Mouse (Mus musculus) heart, embryonic 12.5 days (tissue): Measurements from ENCODE around the gene Amz1. TPM values are rescaled to one million over a fixed set of nuclear protein-coding genes. Genes with fewer than 3 reads are reported as not detected.
A peak's percentile ranks its signal among the peaks of the same experiment; 100 is the strongest.

ENCODE experiments used
- ATAC-seq: fragments of 200-750 bp; cut with Nextera tagmentation; 2 replicates; pipeline ENCODE4 v1.8.0; 2017; ENCODE audit warnings: moderate TSS enrichment, moderate library complexity; ENCODE audit not compliant: insufficient number of reproducible peaks, low FRiP score
- H3K27ac ChIP-seq: fragments of 300-500 bp; sonication (generic); 2 replicates; pipeline ENCODE4 v1.5.1; 2016; ENCODE audit warnings: mild to moderate bottlenecking, moderate library complexity; ENCODE audit not compliant: poor library complexity, severe bottlenecking
- H3K27me3 ChIP-seq: fragments of 300-500 bp; sonication (generic); replicated peaks from 2 replicates; pipeline ENCODE4 v1.6.1; 2016; ENCODE audit warnings: mild to moderate bottlenecking, moderate library complexity
- H3K36me3 ChIP-seq: fragments of 300-500 bp; sonication (generic); 2 replicates; pipeline ENCODE4 v1.6.1; 2016; ENCODE audit warnings: mild to moderate bottlenecking, moderate library complexity
- H3K4me1 ChIP-seq: fragments of 300-500 bp; sonication (generic); replicated peaks from 2 replicates; pipeline ENCODE4 v1.6.1; 2016; ENCODE audit warnings: mild to moderate bottlenecking
- H3K4me2 ChIP-seq: fragments of 300-500 bp; sonication (generic); 2 replicates; pipeline ENCODE4 v1.6.1; 2016; ENCODE audit warnings: mild to moderate bottlenecking, moderate library complexity
- H3K4me3 ChIP-seq: fragments of 300-500 bp; sonication (generic); 2 replicates; pipeline ENCODE4 v1.5.1; 2016; ENCODE audit warnings: mild to moderate bottlenecking
- H3K9ac ChIP-seq: fragments of 300-500 bp; sonication (generic); 2 replicates; pipeline ENCODE4 v1.6.1; 2016; ENCODE audit warnings: mild to moderate bottlenecking, moderate library complexity
- H3K9me3 ChIP-seq: fragments of 300-500 bp; sonication (generic); replicated peaks from 2 replicates; pipeline ENCODE4 v1.6.1; 2016; ENCODE audit warnings: mild to moderate bottlenecking, moderate library complexity
- WGBS: fragments of 180-500 bp; shearing (Covaris S2); methylation state at CpG from one replicate; pipeline ENCODE4 v1.1.7; 2016; 5-methylcytosine and 5-hydroxymethylcytosine counted together
- polyA plus RNA-seq: library from polyadenylated mRNA; unstranded; fragments of >200 nt; fragmentation: Nextera tagmentation; extraction: Ambion mirVana; gene quantifications from 2 replicates; pipeline ENCODE4 v1.2.1, GENCODE M21; 2016

The Amz1 gene
- polyA plus RNA-seq, 1 experiment from 2014 or later: 0.40 TPM

DNA sequence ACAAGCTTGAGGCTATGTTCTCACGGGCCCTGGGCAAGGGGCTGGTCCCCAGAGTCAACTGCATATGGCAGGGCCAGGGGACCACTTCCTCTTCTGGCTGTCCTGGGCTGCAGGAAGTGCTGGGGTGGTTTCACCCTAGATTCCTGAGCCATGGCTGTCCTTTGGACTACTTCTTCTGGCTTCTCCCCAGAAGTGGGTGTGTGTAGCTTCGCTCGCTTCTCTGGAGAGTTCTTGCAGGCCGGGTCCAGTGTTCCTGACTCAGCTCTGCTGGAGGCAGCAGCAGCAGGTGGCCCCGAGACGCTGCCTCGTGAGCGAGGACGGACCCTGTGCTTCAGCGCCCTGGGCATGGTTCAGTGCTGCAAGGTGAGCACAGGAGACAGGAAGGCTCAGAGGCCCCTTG lies 24.5 kb downstream of the Amz1 start:
- ATAC-seq: no peak
- Histone ChIP-seq H3K4me3 (no peak overlapping the region), H3K27me3 (no peaks in the 10 kb centered on the region), H3K4me2 (no peak overlapping the region), H3K4me1 (0 out of 2 replicates have a peak, but pooled peaks cover 4% of the 10 kb centered on the region), H3K27ac (no peak overlapping the region), H3K36me3 (no peaks in the 10 kb centered on the region), H3K9me3 (peaks cover 9% of the 10 kb centered on the region), H3K9ac (no peak overlapping the region)
- WGBS: 85% methylated on average over 10 of the region's 10 CpGs

GRCm38 (mm10) chr5:140749062-140749875 lies 25.3 kb downstream of the Amz1 start:
- Histone ChIP-seq H3K4me2 (peak overlapping the region; percentile 54), H3K4me3 (peak overlapping the region; percentile 10), H3K9me3 (peaks cover 9% of the 10 kb centered on the region), H3K4me1 (0 out of 2 replicates have a peak, but pooled peaks cover 4% of the 10 kb centered on the region), H3K9ac (peak overlapping the region; percentile 20), H3K27me3 (no peaks in the 10 kb centered on the region), H3K27ac (no peak overlapping the region), H3K36me3 (no peaks in the 10 kb centered on the region)
- 12% methylated on average over 12 of the region's 12 CpGs for WGBS
- peak; percentile 71 for ATAC-seq

DNA sequence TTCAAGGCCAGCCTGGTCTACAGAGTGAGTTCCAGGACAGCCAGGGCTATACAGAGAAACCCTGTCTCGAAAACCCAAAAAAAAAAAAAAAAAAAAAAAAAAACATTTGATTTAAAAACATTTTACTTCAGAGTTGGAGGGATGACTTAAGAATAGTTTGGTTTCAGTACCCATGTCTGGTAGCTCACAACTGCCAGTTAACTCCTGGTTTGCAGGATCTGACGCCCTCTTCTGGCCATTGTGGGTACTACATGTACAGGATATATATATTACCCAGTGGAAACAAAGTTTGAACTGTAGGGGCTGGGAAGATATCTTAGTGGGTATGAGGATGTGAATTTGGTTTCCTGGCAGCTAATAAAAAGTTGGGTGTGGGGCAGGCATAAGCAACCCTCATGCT lies 27.0 kb downstream of the Amz1 start:
- Histone ChIP-seq H3K36me3 (no peaks in the 10 kb centered on the region), H3K4me3 (no peak overlapping the region), H3K9me3 (peaks cover 12% of the 10 kb centered on the region), H3K4me2 (no peak overlapping the region), H3K4me1 (peaks cover 8% of the 10 kb centered on the region), H3K27ac (no peak overlapping the region), H3K9ac (no peak overlapping the region), H3K27me3 (no peaks in the 10 kb centered on the region)
- 3% methylated on average over 1 of the region's 2 CpGs for WGBS
- ATAC-seq: no peak

- Histone ChIP-seq H3K9ac (no peak overlapping the region), H3K9me3 (peaks cover 12% of the 10 kb centered on the region), H3K4me3 (no peak overlapping the region), H3K27ac (no peak overlapping the region), H3K4me1 (peaks cover 19% of the 10 kb centered on the region), H3K4me2 (no peak overlapping the region), H3K36me3 (0 out of 2 replicates have a peak, but pooled peaks cover under 1% of the 10 kb centered on the region), H3K27me3 (no peaks in the 10 kb centered on the region)
- ATAC-seq: no peak
- 85% methylated on average over 15 of the region's 15 CpGs for WGBS
Measured at GRCm38 (mm10) chr5:140752041-140752440, 28.1 kb downstream of the Amz1 start.

DNA sequence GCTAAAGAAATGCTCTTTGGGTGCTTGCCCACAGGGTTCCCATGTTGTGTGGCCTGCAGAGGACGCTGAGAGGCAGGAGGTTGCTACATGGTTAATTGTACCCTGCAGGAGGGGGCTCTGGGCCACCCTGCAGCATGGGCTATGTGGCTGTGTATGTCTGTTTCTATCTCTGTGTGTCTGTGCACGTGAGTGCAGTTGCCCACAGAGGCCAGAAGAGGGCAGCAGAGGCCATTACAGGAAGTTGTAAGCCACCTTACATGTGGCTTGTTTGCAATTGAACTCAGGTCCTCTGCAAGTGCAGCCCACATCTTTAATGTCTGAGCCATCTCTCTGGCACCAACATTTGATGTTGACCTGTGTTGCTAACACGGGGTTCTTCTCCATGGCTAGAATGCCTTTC lies 28.7 kb downstream of the Amz1 start:
- Histone ChIP-seq H3K27ac (no peak overlapping the region), H3K4me1 (peaks cover 20% of the 10 kb centered on the region), H3K4me2 (no peak overlapping the region), H3K4me3 (no peak overlapping the region), H3K9me3 (peaks cover 12% of the 10 kb centered on the region), H3K27me3 (no peaks in the 10 kb centered on the region), H3K9ac (no peak overlapping the region), H3K36me3 (peaks cover 6% of the 10 kb centered on the region; the same call in 1 of the 2 replicates)
- 94% methylated on average over 3 of the region's 3 CpGs for WGBS
- no peak for ATAC-seq

DNA sequence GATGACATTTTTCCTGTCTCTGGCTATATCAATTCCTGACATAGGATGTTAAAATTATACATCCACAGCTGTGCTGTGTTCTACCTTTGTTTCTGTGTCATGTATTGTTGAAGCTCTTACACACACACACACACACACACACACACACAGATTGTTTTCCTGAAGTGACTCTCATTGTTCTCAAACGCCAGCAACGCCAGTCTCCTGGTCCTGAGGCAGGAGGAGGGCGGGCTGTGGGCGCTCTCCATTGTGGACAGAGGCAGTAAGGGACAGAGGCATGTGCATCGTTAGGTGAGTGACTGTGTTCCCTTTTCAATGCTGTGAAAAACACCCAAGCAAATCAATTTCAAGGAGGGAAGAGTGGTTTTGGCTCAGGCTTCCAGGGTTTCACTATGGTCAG lies 29.3 kb downstream of the Amz1 start:
- Histone ChIP-seq H3K4me1 (peaks cover 20% of the 10 kb centered on the region), H3K9me3 (peaks cover 12% of the 10 kb centered on the region), H3K27ac (no peak overlapping the region), H3K4me3 (no peak overlapping the region), H3K36me3 (peaks cover 6% of the 10 kb centered on the region; the same call in 1 of the 2 replicates), H3K27me3 (no peaks in the 10 kb centered on the region), H3K4me2 (no peak overlapping the region), H3K9ac (no peak overlapping the region)
- ATAC-seq: no peak
- WGBS: 78% methylated on average over 5 of the region's 5 CpGs

GRCm38 (mm10) chr5:140758864-140759263 lies 34.9 kb downstream of the Amz1 start:
- Histone ChIP-seq H3K4me2 (no peak overlapping the region), H3K4me3 (no peak overlapping the region), H3K9ac (no peak overlapping the region), H3K27ac (no peak overlapping the region), H3K9me3 (0 out of 2 replicates have a peak, but pooled peaks cover 3% of the 10 kb centered on the region), H3K36me3 (peaks cover 46% of the 10 kb centered on the region), H3K27me3 (no peaks in the 10 kb centered on the region), H3K4me1 (peaks cover 16% of the 10 kb centered on the region)
- WGBS: 82% methylated on average over 8 of the region's 8 CpGs
- no peak for ATAC-seq

GRCm38 (mm10) chr5:140762540-140762939 lies 38.6 kb downstream of the Amz1 start:
- Histone ChIP-seq H3K4me1 (peaks cover 31% of the 10 kb centered on the region), H3K27me3 (no peaks in the 10 kb centered on the region), H3K4me2 (no peak overlapping the region), H3K9ac (no peak overlapping the region), H3K36me3 (peaks cover 41% of the 10 kb centered on the region), H3K9me3 (no peaks in the 10 kb centered on the region), H3K27ac (no peak overlapping the region), H3K4me3 (no peak overlapping the region)
- ATAC-seq: no peak
- 81% methylated on average over 4 of the region's 4 CpGs for WGBS

GRCm38 (mm10) chr5:140764921-140765613 lies 41.1 kb downstream of the Amz1 start:
- whole genome bisulfite sequencing: 47% methylated on average over 6 of the region's 6 CpGs

DNA sequence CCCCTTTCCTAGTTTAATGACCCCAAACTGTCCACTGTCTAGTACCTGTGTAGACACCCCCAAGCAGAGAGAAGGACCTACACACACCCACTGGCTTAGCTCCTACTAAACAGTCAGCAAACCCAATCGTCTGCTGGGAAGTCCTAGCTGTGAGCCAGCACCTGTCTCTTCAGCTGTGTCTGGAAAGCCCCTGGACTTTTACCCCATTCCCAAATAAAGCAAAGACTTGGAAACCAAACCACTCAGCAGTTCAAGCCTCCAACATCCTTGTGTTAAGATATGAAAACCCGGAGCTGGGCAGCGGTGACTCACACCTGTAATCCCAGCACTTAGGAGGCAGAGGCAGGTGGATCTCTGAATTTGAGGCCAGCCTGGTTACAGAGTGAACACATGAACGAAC lies 42.6 kb downstream of the Amz1 start:
- peaks cover 55% of the 10 kb centered on the region for H3K4me1 ChIP-seq
- H3K9me3 ChIP-seq: no peaks in the 10 kb centered on the region
- peak overlapping the region; percentile 99 for H3K27ac ChIP-seq
- H3K4me2 ChIP-seq: no peak overlapping the region
- peaks cover 11% of the 10 kb centered on the region for H3K36me3 ChIP-seq
- H3K9ac ChIP-seq: no peak overlapping the region
- no peaks in the 10 kb centered on the region for H3K27me3 ChIP-seq
- no peak overlapping the region for H3K4me3 ChIP-seq
- 86% methylated on average over 4 of the region's 4 CpGs for WGBS
- no peak for ATAC-seq

More at GRCm38 (mm10) chr5:140764921-140765613, 41.1 kb downstream of the Amz1 start:
- Histone ChIP-seq H3K4me3 (no peak overlapping the region), H3K27me3 (no peaks in the 10 kb centered on the region), H3K9me3 (no peaks in the 10 kb centered on the region), H3K36me3 (peaks cover 23% of the 10 kb centered on the region), H3K9ac (0 out of 2 replicates have a peak overlapping the region, but pooled peaks have one; percentile 19), H3K4me2 (no peak overlapping the region), H3K27ac (peak overlapping the region; percentile 77), H3K4me1 (peaks cover 53% of the 10 kb centered on the region)
- ATAC-seq: no peak

- Histone ChIP-seq H3K9me3 (no peaks in the 10 kb centered on the region), H3K4me1 (peaks cover 66% of the 10 kb centered on the region), H3K27ac (peak overlapping the region; percentile 99), H3K36me3 (no peaks in the 10 kb centered on the region; the same call in 1 of the 2 replicates), H3K9ac (peak overlapping the region; percentile 71), H3K4me2 (peak overlapping the region; percentile 54), H3K4me3 (no peak overlapping the region), H3K27me3 (no peaks in the 10 kb centered on the region)
- WGBS: 8% methylated on average over 9 of the region's 9 CpGs
- ATAC-seq: peak; percentile 85
Measured at GRCm38 (mm10) chr5:140767704-140768141, 43.8 kb downstream of the Amz1 start.
